In genomic region chr9:37890960-37891359, GRCm38 (mm10) we compare ENCODE assay signal across 21 mouse cellular contexts. TPM values are rescaled to one million over a fixed set of nuclear protein-coding genes. Genes with fewer than 3 reads are reported as not detected.
DNase-seq lines count a peak whose midpoint lies in the region; ATAC-seq and TF ChIP-seq lines count a peak whose summit lies in the region.
"Had no signal": no experiment of that assay in that cellular context is flagged by ENCODE, and none has a peak within 500 bp of the region (broad histone marks: within the 10 kb centered on the region; RNA-seq: fewer than 3 reads in every experiment).

No protein-coding gene starts in this region.

- intact Hi-C loops in left cerebral cortex, postnatal 25 days (cut with DNase I): loop anchor here (1.0 kb wide), 1 partner anchor 61 kb away; no protein-coding TSS in a partner anchor

- WGBS in intestine, embryonic 16.5 days: 40% methylated on average over 2 of the region's 2 CpGs

- no peak for ATAC-seq in intestine, embryonic 16.5 days
- ATAC-seq: CD4-positive, CD25-positive, alpha-beta regulatory T cell, adult 4 months; liver, embryonic 12.5 days; lung, postnatal 0 days had no signal

- DNase-seq in layer of hippocampus, adult 2 months (ENCODE audit: low spot score in 2 of 2): peak in 1 of 2 experiments; percentile 37
- no peak for DNase-seq in layer of hippocampus, adult 11-12 months (ENCODE audit: low spot score)
- peak; percentile 39 for DNase-seq in R1 (ENCODE audit: low read depth, low spot score)
- DNase-seq in brain, embryonic 14.5 days (ENCODE audit: low read depth): peak; percentile 58
- peak; percentile 26 to 88 for DNase-seq in left cerebral cortex, postnatal 25 days (ENCODE audit: low spot score in 2 of 2)
- no peak for DNase-seq in urinary bladder, postnatal 25 days (ENCODE audit: low spot score)
- DNase-seq: cerebellum, adult 11-12 months; gastrocnemius, postnatal 10 days; thymus, adult 18-20 months had no signal

- peak overlapping the region; percentile 67 for H3K27ac ChIP-seq in layer of hippocampus, adult 2 months
- no peak overlapping the region for H3K27ac ChIP-seq in intestine, embryonic 16.5 days (ENCODE audit: low read length)
- H3K27ac ChIP-seq: liver, embryonic 12.5 days; neural tube, embryonic 13.5 days had no signal

- H3K4me1 ChIP-seq in intestine, embryonic 16.5 days (ENCODE audit: control insufficient read depth, insufficient read depth, low read length): no peaks in the 10 kb centered on the region
- H3K4me1 ChIP-seq: liver, embryonic 12.5 days; neural tube, embryonic 13.5 days had no signal

- TF ChIP-seq CTCF in layer of hippocampus, adult 2 months (conservative IDR thresholded peaks at IDR 0.05): no peak
- TF ChIP-seq CTCF in brain, embryonic 14.5 days (IDR thresholded peaks at IDR 0.05; ENCODE audit: borderline replicate concordance, extremely low read depth, insufficient read depth, insufficient read length): no peak

- no peak overlapping the region for H3K4me2 ChIP-seq in intestine, embryonic 16.5 days (ENCODE audit: low read depth, low read length)
- H3K4me2 ChIP-seq: liver, embryonic 12.5 days; neural tube, embryonic 13.5 days had no signal

- no peak overlapping the region for H3K9ac ChIP-seq in intestine, embryonic 16.5 days (ENCODE audit: low read depth, low read length)
- H3K9ac ChIP-seq: liver, embryonic 12.5 days; neural tube, embryonic 13.5 days had no signal

- TF ChIP-seq POLR2A in brain, embryonic 14.5 days (IDR thresholded peaks at IDR 0.05; ENCODE audit: borderline replicate concordance, extremely low read depth, insufficient read depth, insufficient read length, poor library complexity, severe bottlenecking): no peak

- H3K36me3 ChIP-seq in intestine, embryonic 16.5 days (ENCODE audit: control insufficient read depth, insufficient read depth, low read length): no peaks in the 10 kb centered on the region
- H3K36me3 ChIP-seq: liver, embryonic 12.5 days; neural tube, embryonic 13.5 days had no signal

- H3K4me3 ChIP-seq in layer of hippocampus, adult 2 months: no peak overlapping the region
- H3K4me3 ChIP-seq in intestine, embryonic 16.5 days (ENCODE audit: low read length): no peak overlapping the region
- H3K4me3 ChIP-seq: erythroblast, embryonic 14.5 days; liver, embryonic 12.5 days; neural tube, embryonic 13.5 days had no signal

- H3K27me3 ChIP-seq in intestine, embryonic 16.5 days (replicated peaks; ENCODE audit: control insufficient read depth, insufficient read depth, low read length): no peaks in the 10 kb centered on the region
- H3K27me3 ChIP-seq: liver, embryonic 12.5 days; neural tube, embryonic 13.5 days had no signal

- H3K9me3 ChIP-seq in intestine, embryonic 16.5 days (ENCODE audit: control insufficient read depth, low read length): no peaks in the 10 kb centered on the region
- H3K9me3 ChIP-seq: liver, embryonic 12.5 days; neural tube, embryonic 13.5 days had no signal

RNA-seq across cellular contexts. Expression of gene Olfr145, which starts 5.6 kb away (rescaled TPM):
- total RNA-seq in layer of hippocampus, adult 2 months (2021): not detected
- not detected in 2 replicates for polyA plus RNA-seq in brain, embryonic 14.5 days (2012; rRNA removed)
- total RNA-seq in left cerebral cortex, postnatal 25 days (2021): not detected
- polyA plus RNA-seq in intestine, embryonic 16.5 days (2015; fragmentation: Nextera tagmentation; extraction: Ambion mirVana): not detected in 2 replicates
- total RNA-seq: adrenal gland, postnatal 4 days; common myeloid progenitor, adult 5-6 weeks; gastrocnemius, postnatal 10 days; heart, adult 8-10 months; heart, postnatal 25 days; left cerebral cortex, adult 8-10 months had no signal
- polyA plus RNA-seq: CD4-positive, CD25-positive, alpha-beta regulatory T cell, adult 4 months; erythroblast, embryonic 14.5 days; kidney, embryonic 16.5 days; liver, embryonic 12.5 days; lung, postnatal 0 days; neural tube, embryonic 13.5 days had no signal

RNA-seq across cellular contexts. Expression of gene Olfr878, which starts 26.7 kb away (rescaled TPM):
- total RNA-seq in layer of hippocampus, adult 2 months (2021): not detected
- not detected in 2 replicates for polyA plus RNA-seq in brain, embryonic 14.5 days (2012; rRNA removed)
- under 1 TPM in 1 of 2 experiments, not detected in 1; 0.16 TPM for total RNA-seq in left cerebral cortex, postnatal 25 days (2021)
- not detected in 2 replicates for polyA plus RNA-seq in intestine, embryonic 16.5 days (2015; fragmentation: Nextera tagmentation; extraction: Ambion mirVana)
- total RNA-seq: adrenal gland, postnatal 4 days; common myeloid progenitor, adult 5-6 weeks; gastrocnemius, postnatal 10 days; heart, adult 8-10 months; heart, postnatal 25 days had no signal
- polyA plus RNA-seq: erythroblast, embryonic 14.5 days; kidney, embryonic 16.5 days; liver, embryonic 12.5 days; lung, postnatal 0 days; neural tube, embryonic 13.5 days had no signal

RNA-seq across cellular contexts. Expression of gene Olfr877, which starts 36.9 kb away (rescaled TPM):
- total RNA-seq in layer of hippocampus, adult 2 months (2021): not detected
- polyA plus RNA-seq in brain, embryonic 14.5 days (2012; rRNA removed): not detected in 2 replicates
- under 1 TPM in 1 of 2 experiments, not detected in 1; 0.16 TPM for total RNA-seq in left cerebral cortex, postnatal 25 days (2021)
- not detected in 2 replicates for polyA plus RNA-seq in intestine, embryonic 16.5 days (2015; fragmentation: Nextera tagmentation; extraction: Ambion mirVana)
- total RNA-seq: adrenal gland, postnatal 4 days; common myeloid progenitor, adult 5-6 weeks; gastrocnemius, postnatal 10 days; heart, adult 8-10 months; heart, postnatal 25 days; left cerebral cortex, adult 8-10 months had no signal
- polyA plus RNA-seq: CD4-positive, CD25-positive, alpha-beta regulatory T cell, adult 4 months; erythroblast, embryonic 14.5 days; kidney, embryonic 16.5 days; liver, embryonic 12.5 days; lung, postnatal 0 days; neural tube, embryonic 13.5 days had no signal

Comparison
In these comparisons a context has a peak if more than half of its experiments do, and no peak if none do; other contexts are left out.
1. DNase-seq: peak in R1 (single experiment), brain, embryonic 14.5 days (single experiment) and left cerebral cortex, postnatal 25 days (2 of 2); none in layer of hippocampus, adult 11-12 months (single experiment) and urinary bladder, postnatal 25 days (single experiment).